Mouse (Mus musculus) neural tube, embryonic 13.5 days (tissue): Measurements from ENCODE around the gene Gpd1. TPM values are rescaled to one million over a fixed set of nuclear protein-coding genes. Genes with fewer than 3 reads are reported as not detected.

Experiments
- ATAC-seq: fragments of 200-750 bp; cut with Nextera tagmentation; 2 replicates; pipeline ENCODE4 v1.8.0; 2017; ENCODE audit warnings: low read depth, mild to moderate bottlenecking, moderate TSS enrichment, moderate library complexity
- H3K27ac ChIP-seq: fragments of 300-500 bp; sonication (generic); replicated peaks from 2 replicates; pipeline ENCODE4 v1.5.1; 2015; ENCODE audit warnings: moderate library complexity, mild to moderate bottlenecking, inconsistent platforms
- H3K27me3 ChIP-seq: fragments of 300-500 bp; sonication (generic); 2 replicates; pipeline ENCODE4 v1.6.1; 2015; ENCODE audit warnings: mild to moderate bottlenecking, inconsistent platforms
- H3K36me3 ChIP-seq: fragments of 300-500 bp; sonication (generic); 2 replicates; pipeline ENCODE4 v1.6.1; 2015; ENCODE audit warnings: mild to moderate bottlenecking, inconsistent platforms
- H3K4me1 ChIP-seq: fragments of 300-500 bp; sonication (generic); replicated peaks from 2 replicates; pipeline ENCODE4 v1.6.1; 2015; ENCODE audit warnings: inconsistent platforms
- H3K4me2 ChIP-seq: fragments of 300-500 bp; sonication (generic); 2 replicates; pipeline ENCODE4 v1.6.1; 2015; ENCODE audit warnings: inconsistent platforms, mild to moderate bottlenecking, moderate library complexity
- H3K4me3 ChIP-seq: fragments of 300-500 bp; sonication (generic); 2 replicates; pipeline ENCODE4 v1.5.1; 2015; ENCODE audit warnings: mild to moderate bottlenecking, inconsistent platforms
- H3K9ac ChIP-seq: fragments of 300-500 bp; sonication (generic); 2 replicates; pipeline ENCODE4 v1.6.1; 2015; ENCODE audit warnings: moderate library complexity, mild to moderate bottlenecking, inconsistent platforms
- H3K9me3 ChIP-seq: fragments of 300-500 bp; sonication (generic); 2 replicates; pipeline ENCODE4 v1.6.1; 2016; ENCODE audit warnings: inconsistent platforms
- WGBS: fragments of 180-500 bp; shearing (Covaris S2); methylation state at CpG from one replicate; pipeline ENCODE4 v1.1.7; 2015; 5-methylcytosine and 5-hydroxymethylcytosine counted together
- polyA plus RNA-seq: library from polyadenylated mRNA; unstranded; fragments of >200 nt; fragmentation: Nextera tagmentation; extraction: Ambion mirVana; gene quantifications from 2 replicates; pipeline ENCODE4 v1.2.1, GENCODE M21; 2015

Gene Gpd1
- polyA plus RNA-seq: 1.6 and 1.8 TPM in 2 replicates

DNA sequence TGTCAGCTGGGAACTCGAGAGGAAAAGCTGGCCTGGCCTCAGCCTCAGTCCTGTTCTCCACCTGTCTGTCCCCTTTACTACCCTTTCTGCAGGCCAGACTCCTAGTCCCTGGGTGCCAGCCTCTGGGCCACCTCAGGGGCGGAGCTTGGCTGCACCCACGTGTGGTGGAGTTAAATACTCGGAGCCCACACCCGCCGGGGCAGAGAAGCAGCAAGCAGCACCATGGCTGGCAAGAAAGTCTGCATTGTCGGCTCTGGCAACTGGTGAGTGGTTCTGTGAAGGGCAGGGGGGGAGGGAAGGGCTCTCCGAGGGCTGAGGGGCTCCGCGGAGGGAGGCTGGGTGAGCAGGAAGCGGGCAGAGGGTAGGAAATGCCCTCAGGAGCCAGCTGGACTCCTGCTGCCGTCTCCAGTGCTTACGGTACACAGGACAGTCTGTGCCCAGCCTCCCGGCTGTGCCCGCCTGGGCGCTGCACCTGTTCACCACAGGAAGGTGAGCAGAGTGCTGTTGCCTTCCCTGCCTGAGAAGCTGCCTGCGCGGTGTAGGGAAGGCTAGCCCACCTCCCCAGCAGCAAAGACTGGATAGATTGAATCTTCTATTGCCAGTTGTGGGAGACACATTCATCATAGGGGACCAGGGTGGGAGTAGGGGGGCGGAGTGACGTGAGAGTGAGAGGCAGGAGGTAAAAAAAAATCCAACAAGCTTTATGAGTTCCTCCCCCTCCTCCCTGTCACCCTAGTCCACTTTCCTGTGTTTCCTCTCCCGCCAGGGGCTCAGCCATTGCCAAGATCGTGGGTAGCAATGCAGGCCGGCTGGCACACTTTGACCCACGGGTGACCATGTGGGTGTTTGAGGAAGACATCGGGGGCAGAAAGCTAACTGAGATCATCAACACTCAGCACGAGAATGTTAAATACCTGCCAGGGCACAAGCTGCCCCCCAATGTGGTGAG is at the start of gene Gpd1:
Gpd1 (plus strand) TSS at position 130 of the 949 bp plus-strand sequence.
- ATAC-seq: no peak

DNA sequence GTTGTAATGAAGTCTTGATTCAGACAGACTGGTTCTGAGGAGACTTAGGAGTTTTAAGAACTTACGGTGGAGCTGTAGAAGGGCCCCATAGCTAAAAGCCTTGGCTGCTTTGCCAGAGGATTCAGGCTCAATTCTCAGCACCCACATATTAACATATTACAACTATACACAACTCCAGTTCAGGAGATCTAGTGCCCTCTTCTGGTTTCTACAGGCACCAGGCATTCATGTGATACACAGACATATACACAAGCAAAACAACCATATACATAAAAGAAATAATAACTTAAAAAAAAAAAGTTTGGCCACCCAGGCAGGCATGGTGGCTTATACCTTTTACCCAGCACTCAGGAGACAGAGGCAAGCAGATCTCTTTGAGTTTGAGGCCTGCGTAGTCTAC is 49.8 kb upstream of the Gpd1 start:
- ATAC-seq: no peak
- Histone ChIP-seq H3K36me3 (0 out of 2 replicates have a peak, but pooled peaks cover 1% of the 10 kb centered on the region), H3K4me2 (no peak overlapping the region), H3K4me1 (peaks cover 75% of the 10 kb centered on the region), H3K27me3 (peaks cover 12% of the 10 kb centered on the region; the same call in 1 of the 2 replicates), H3K9me3 (no peaks in the 10 kb centered on the region), H3K27ac (peak overlapping the region; percentile 94; the same call in 1 of the 2 replicates), H3K4me3 (no peak overlapping the region), H3K9ac (no peak overlapping the region)
- 100% methylated on average over 2 of the region's 2 CpGs for WGBS

More for the DNA sequence above, at the start of gene Gpd1:
- Histone ChIP-seq H3K9me3 (no peaks in the 10 kb centered on the region), H3K9ac (no peak within 1 kb of the TSS), H3K27me3 (no peaks in the 10 kb centered on the region), H3K27ac (peak within 1 kb of the TSS; percentile 78), H3K4me2 (no peak within 1 kb of the TSS), H3K4me1 (peaks cover 43% of the 10 kb centered on the region), H3K4me3 (no peak within 1 kb of the TSS), H3K36me3 (peaks cover 55% of the 10 kb centered on the region)
- WGBS: 65% methylated on average over 26 of the region's 26 CpGs

GRCm38 (mm10) chr15:99668881-99669280 is 48.4 kb upstream of the Gpd1 start:
- peaks cover 12% of the 10 kb centered on the region; the same call in 1 of the 2 replicates for H3K36me3 ChIP-seq
- H3K9me3 ChIP-seq: no peaks in the 10 kb centered on the region
- peak overlapping the region; percentile 97 for H3K27ac ChIP-seq
- peak overlapping the region; percentile 77 for H3K4me2 ChIP-seq
- H3K4me1 ChIP-seq: peaks cover 79% of the 10 kb centered on the region
- 2% methylated on average over 12 of the region's 12 CpGs for WGBS
- peak overlapping the region; percentile 61; the same call in 1 of the 2 replicates for H3K9ac ChIP-seq
- no peak for ATAC-seq
- H3K4me3 ChIP-seq: peak overlapping the region; percentile 78
- peaks cover 15% of the 10 kb centered on the region; the same call in 1 of the 2 replicates for H3K27me3 ChIP-seq

GRCm38 (mm10) chr15:99669392-99669791 is 47.9 kb upstream of the Gpd1 start:
- Histone ChIP-seq H3K27me3 (peaks cover 15% of the 10 kb centered on the region; the same call in 1 of the 2 replicates), H3K4me3 (peak overlapping the region; percentile 78)
- 0% methylated on average over 1 of the region's 1 CpGs for WGBS

GRCm38 (mm10) chr15:99670154-99670821 is 47.0 kb upstream of the Gpd1 start, which contains the start of gene Asic1:
Gene Asic1 (plus strand): TSS chr15:99670368.
- peaks cover 14% of the 10 kb centered on the region; the same call in 1 of the 2 replicates for H3K27me3 ChIP-seq
- H3K4me2 ChIP-seq: peak within 1 kb of the TSS; percentile 77
- H3K4me1 ChIP-seq: peaks cover 79% of the 10 kb centered on the region
- peak within 1 kb of the TSS; percentile 97 for H3K9ac ChIP-seq
- H3K27ac ChIP-seq: peak within 1 kb of the TSS; percentile 97
- ATAC-seq: peak; percentile 50
- peaks cover 16% of the 10 kb centered on the region; the same call in 1 of the 2 replicates for H3K36me3 ChIP-seq
- under 1% methylated on average over 58 of the region's 74 CpGs for WGBS
- H3K9me3 ChIP-seq: no peaks in the 10 kb centered on the region
- peak within 1 kb of the TSS; percentile 78 for H3K4me3 ChIP-seq

More at GRCm38 (mm10) chr15:99669392-99669791, 47.9 kb upstream of the Gpd1 start:
- Histone ChIP-seq H3K9ac (peak overlapping the region; percentile 97), H3K27ac (peak overlapping the region; percentile 97), H3K9me3 (no peaks in the 10 kb centered on the region), H3K4me2 (peak overlapping the region; percentile 77), H3K36me3 (peaks cover 16% of the 10 kb centered on the region; the same call in 1 of the 2 replicates), H3K4me1 (peaks cover 79% of the 10 kb centered on the region)
- peak; percentile 12; the same call in 1 of the 2 replicates for ATAC-seq

- H3K4me1 ChIP-seq: peaks cover 79% of the 10 kb centered on the region
- peaks cover 8% of the 10 kb centered on the region; the same call in 1 of the 2 replicates for H3K27me3 ChIP-seq
These were observed 46.2 kb upstream of the Gpd1 start for GRCm38 (mm10) chr15:99670964-99671670.

GRCm38 (mm10) chr15:99671783-99672182 is 45.5 kb upstream of the Gpd1 start:
- ATAC-seq: no peak
- peak overlapping the region; percentile 78 for H3K4me3 ChIP-seq

More at GRCm38 (mm10) chr15:99670964-99671670, 46.2 kb upstream of the Gpd1 start:
- WGBS: 13% methylated on average over 9 of the region's 17 CpGs
- peak; percentile 21; the same call in 1 of the 2 replicates for ATAC-seq
- peak overlapping the region; percentile 97 for H3K9ac ChIP-seq
- no peaks in the 10 kb centered on the region for H3K9me3 ChIP-seq
- peak overlapping the region; percentile 77 for H3K4me2 ChIP-seq
- peak overlapping the region; percentile 97 for H3K27ac ChIP-seq
- peaks cover 16% of the 10 kb centered on the region; the same call in 1 of the 2 replicates for H3K36me3 ChIP-seq
- H3K4me3 ChIP-seq: peak overlapping the region; percentile 78

GRCm38 (mm10) chr15:99674866-99675265 is 42.4 kb upstream of the Gpd1 start:
- ATAC-seq: no peak
- H3K36me3 ChIP-seq: peaks cover 16% of the 10 kb centered on the region; the same call in 1 of the 2 replicates
- peaks cover 92% of the 10 kb centered on the region for H3K4me1 ChIP-seq
- peak overlapping the region; percentile 97; the same call in 1 of the 2 replicates for H3K9ac ChIP-seq
- peak overlapping the region; percentile 78 for H3K4me3 ChIP-seq
- H3K9me3 ChIP-seq: no peaks in the 10 kb centered on the region
- H3K27ac ChIP-seq: peak overlapping the region; percentile 28
- peak overlapping the region; percentile 77 for H3K4me2 ChIP-seq
- 85% methylated on average over 3 of the region's 3 CpGs for WGBS
- peaks cover 5% of the 10 kb centered on the region; the same call in 1 of the 2 replicates for H3K27me3 ChIP-seq

More at GRCm38 (mm10) chr15:99671783-99672182, 45.5 kb upstream of the Gpd1 start:
- Histone ChIP-seq H3K9me3 (no peaks in the 10 kb centered on the region), H3K4me1 (peaks cover 79% of the 10 kb centered on the region), H3K4me2 (peak overlapping the region; percentile 77), H3K36me3 (peaks cover 16% of the 10 kb centered on the region; the same call in 1 of the 2 replicates), H3K9ac (peak overlapping the region; percentile 97), H3K27ac (peak overlapping the region; percentile 97; the same call in 1 of the 2 replicates), H3K27me3 (peaks cover 8% of the 10 kb centered on the region; the same call in 1 of the 2 replicates)
- WGBS: 68% methylated on average over 14 of the region's 14 CpGs

- Histone ChIP-seq H3K4me1 (peaks cover 74% of the 10 kb centered on the region), H3K4me2 (peak overlapping the region; percentile 77), H3K9me3 (no peaks in the 10 kb centered on the region), H3K4me3 (peak overlapping the region; percentile 23), H3K36me3 (peaks cover 30% of the 10 kb centered on the region), H3K27me3 (peaks cover 3% of the 10 kb centered on the region; the same call in 1 of the 2 replicates), H3K9ac (peak overlapping the region; percentile 61), H3K27ac (peak overlapping the region; percentile 88)
- ATAC-seq: peak; percentile 72
- WGBS: 18% methylated on average over 8 of the region's 8 CpGs
These were observed 40.2 kb upstream of the Gpd1 start for GRCm38 (mm10) chr15:99677089-99677488.

- no peak; the same call in 1 of the 2 replicates for ATAC-seq
These were observed 39.1 kb upstream of the Gpd1 start for GRCm38 (mm10) chr15:99678063-99678800.

More at GRCm38 (mm10) chr15:99678063-99678800, 39.1 kb upstream of the Gpd1 start:
- Histone ChIP-seq H3K27ac (no peak overlapping the region), H3K9ac (peak overlapping the region; percentile 9; the same call in 1 of the 2 replicates), H3K4me3 (no peak overlapping the region), H3K4me1 (peaks cover 62% of the 10 kb centered on the region), H3K36me3 (peaks cover 34% of the 10 kb centered on the region), H3K4me2 (peak overlapping the region; percentile 31), H3K27me3 (no peaks in the 10 kb centered on the region), H3K9me3 (no peaks in the 10 kb centered on the region)
- 12% methylated on average over 13 of the region's 13 CpGs for WGBS
